Mouse (Mus musculus) small intestine, adult 2 months (tissue): ENCODE measurements around the gene Soat2. TPM values are rescaled to one million over a fixed set of nuclear protein-coding genes. Genes with fewer than 3 reads are reported as not detected.

ENCODE experiments used
- H3K27ac ChIP-seq: fragments of 200-500 bp; 2 replicates; pipeline ENCODE4 v1.5.1; 2012; ENCODE audit warnings: low read depth, low read length, control low read depth, inconsistent platforms; ENCODE audit not compliant: insufficient read depth
- H3K27me3 ChIP-seq: fragments of 200-500 bp; 2 replicates; pipeline ENCODE4 v1.6.1; 2012; ENCODE audit warnings: mild to moderate bottlenecking, moderate library complexity, low read length, inconsistent platforms; ENCODE audit not compliant: control insufficient read depth, insufficient read depth
- H3K36me3 ChIP-seq: fragments of 200-500 bp; 2 replicates; pipeline ENCODE4 v1.6.1; 2012; ENCODE audit warnings: mild to moderate bottlenecking, low read length, control low read depth, inconsistent platforms; ENCODE audit not compliant: control insufficient read depth, insufficient read depth
- H3K4me1 ChIP-seq: fragments of 200-500 bp; 2 replicates; pipeline ENCODE4 v1.6.1; 2012; ENCODE audit warnings: low read length, inconsistent platforms, mixed read lengths; ENCODE audit not compliant: control insufficient read depth, insufficient read depth, insufficient read length
- H3K4me3 ChIP-seq: fragments of 200-500 bp; 2 replicates; pipeline ENCODE4 v1.5.1; 2012; ENCODE audit warnings: low read depth, mild to moderate bottlenecking, control low read depth, inconsistent platforms, low read length, moderate library complexity
- CTCF ChIP-seq: fragments of 200-500 bp; IDR thresholded peaks from 2 replicates; pipeline ENCODE4 v1.5.1; 2012; ENCODE audit warnings: low read depth, mild to moderate bottlenecking, control low read depth, inconsistent platforms, low read length, moderate library complexity, mixed read lengths; ENCODE audit not compliant: insufficient replicate concordance, insufficient read length; ENCODE audit errors: extremely low read depth
- POLR2A ChIP-seq: fragments of 200-500 bp; IDR thresholded peaks from 2 replicates; pipeline ENCODE4 v1.6.1; 2012; ENCODE audit warnings: low read depth, mild to moderate bottlenecking, control low read depth, inconsistent platforms, low read length, moderate library complexity
- WGBS: fragments of 180-500 bp; shearing (Covaris S2); methylation state at CpG from one replicate; pipeline ENCODE4 v1.1.7; 2018; 5-methylcytosine and 5-hydroxymethylcytosine counted together
- polyA plus RNA-seq: library from polyadenylated mRNA; depleted of rRNA; stranded (reverse); fragments of >200 nt; gene quantifications from 2 replicates; pipeline ENCODE4 v1.2.3, GENCODE M21; 2012

Gene Soat2
- polyA plus RNA-seq, 1 experiment = 454 TPM

DNA sequence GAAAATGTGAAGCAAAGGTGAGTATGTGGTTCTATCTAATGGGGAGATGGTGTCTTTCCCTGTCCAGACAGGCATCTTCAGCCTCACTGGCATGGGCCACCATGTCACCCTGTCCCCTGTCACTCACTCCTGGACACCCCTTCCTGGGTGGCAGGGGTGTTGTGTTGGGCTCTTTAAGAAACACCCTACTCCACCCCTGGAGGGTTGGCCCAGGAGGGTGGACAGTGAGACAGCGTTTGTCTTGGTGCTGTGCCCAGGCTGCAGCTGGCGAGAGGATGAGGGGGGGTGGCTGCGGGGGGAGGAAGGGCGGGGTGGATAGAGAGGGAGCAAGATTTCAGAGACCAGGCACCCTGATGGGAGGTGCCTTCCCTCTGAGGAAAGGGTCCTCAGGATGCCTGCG, 45.0 kb upstream of the Soat2 start:
- H3K27ac ChIP-seq = 0 out of 2 replicates have a peak overlapping the region, but pooled peaks have one; percentile 19
- TF ChIP-seq POLR2A (no peak), CTCF (no peak)

DNA sequence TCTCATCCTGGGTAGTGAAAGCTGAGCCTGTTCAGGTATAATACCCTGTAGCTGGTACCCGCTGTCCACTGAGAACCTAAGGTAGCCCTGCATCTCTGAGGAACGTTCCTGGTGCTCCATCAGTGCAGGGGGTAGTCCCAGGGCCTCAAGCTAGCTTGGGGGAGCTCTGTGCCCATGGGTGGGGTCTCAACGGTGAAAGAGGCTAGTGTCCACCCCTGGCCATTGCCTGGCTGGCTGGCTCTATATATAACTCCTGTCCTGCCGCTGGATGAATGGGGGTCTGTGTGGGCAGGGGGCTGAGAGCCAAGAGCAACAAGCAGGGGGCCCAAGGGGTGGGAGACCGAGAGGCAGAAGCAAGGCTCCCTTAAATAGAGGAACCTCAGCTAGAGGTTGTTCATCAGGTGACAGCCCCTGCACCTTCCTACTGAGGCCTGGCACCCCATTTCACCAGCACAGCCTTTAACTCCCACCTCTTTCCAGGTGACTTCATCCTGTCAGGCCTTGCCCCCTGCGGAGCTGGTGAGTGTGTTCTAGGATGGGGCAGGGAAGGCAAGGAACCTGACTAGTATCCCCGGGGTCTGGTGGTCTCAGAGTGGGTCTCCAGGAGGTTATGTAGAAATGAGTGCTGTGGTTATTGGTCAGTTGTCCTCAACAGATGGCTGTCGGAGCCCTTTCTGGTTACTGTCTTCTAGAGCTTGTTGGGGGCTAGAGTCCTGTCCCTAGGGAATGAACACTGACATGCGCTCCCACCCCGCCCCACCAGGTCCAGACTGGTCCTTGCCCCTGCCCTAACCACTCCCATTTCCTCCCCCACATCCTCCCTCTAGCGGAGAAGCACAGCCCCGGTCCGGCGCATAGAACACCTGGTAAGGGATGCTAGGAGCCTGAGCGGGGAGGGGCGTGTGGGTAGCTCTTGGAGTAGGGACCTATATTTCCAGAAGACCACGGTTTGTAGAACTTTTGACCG, 44.3 kb upstream of the Soat2 start:
- TF ChIP-seq CTCF = no peak
- H3K27ac ChIP-seq = no peak overlapping the region
- H3K27me3 ChIP-seq = no peaks in the 10 kb centered on the region
- peaks cover 42% of the 10 kb centered on the region for H3K4me1 ChIP-seq
- peak overlapping the region; percentile 65 for H3K4me3 ChIP-seq
- 25% methylated on average over 18 of the region's 18 CpGs for WGBS
- H3K36me3 ChIP-seq = no peaks in the 10 kb centered on the region

More for the DNA sequence above, 45.0 kb upstream of the Soat2 start:
- WGBS = 6% methylated on average over 5 of the region's 5 CpGs
- Histone ChIP-seq H3K4me3 (no peak overlapping the region), H3K4me1 (peaks cover 42% of the 10 kb centered on the region), H3K27me3 (no peaks in the 10 kb centered on the region), H3K36me3 (no peaks in the 10 kb centered on the region)

DNA sequence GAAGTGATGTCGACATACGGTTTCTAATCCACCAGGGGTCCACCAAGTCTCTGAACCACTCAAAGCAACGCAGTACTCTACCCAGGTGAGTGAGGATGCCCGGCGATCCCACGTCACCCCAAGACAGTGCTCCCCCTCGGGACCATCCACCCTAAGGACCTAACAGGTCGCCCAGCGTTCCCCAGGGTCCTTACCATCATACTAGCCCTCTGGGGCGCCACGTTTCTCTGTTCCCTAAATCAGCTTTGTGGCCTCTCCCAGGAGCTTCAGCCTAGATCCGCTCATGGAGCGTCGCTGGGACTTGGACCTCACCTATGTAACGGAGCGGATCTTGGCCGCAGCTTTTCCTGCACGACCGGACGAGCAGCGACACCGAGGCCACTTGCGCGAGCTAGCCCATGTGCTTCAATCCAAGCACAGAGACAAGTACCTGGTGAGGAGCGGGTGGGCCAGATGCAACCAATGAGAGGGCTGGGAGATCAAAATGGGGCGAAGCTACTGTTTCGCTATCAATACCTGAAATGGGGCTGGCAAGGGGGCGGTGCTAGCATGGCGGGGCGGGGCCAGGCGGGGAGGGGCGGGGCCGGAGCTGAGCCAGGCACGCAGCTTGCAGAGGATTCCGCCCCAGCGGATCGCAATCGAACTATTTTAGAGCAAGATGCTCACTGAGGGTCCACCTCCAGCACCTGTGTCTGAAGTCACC, 43.4 kb upstream of the Soat2 start:
- H3K36me3 ChIP-seq = no peaks in the 10 kb centered on the region; the same call in 1 of the 2 replicates
- H3K4me3 ChIP-seq = peak overlapping the region; percentile 65
- 14% methylated on average over 38 of the region's 38 CpGs for WGBS
- H3K27ac ChIP-seq = no peak overlapping the region
- H3K27me3 ChIP-seq = no peaks in the 10 kb centered on the region
- no peak for TF ChIP-seq POLR2A
- TF ChIP-seq CTCF = no peak
- H3K4me1 ChIP-seq = peaks cover 33% of the 10 kb centered on the region

DNA sequence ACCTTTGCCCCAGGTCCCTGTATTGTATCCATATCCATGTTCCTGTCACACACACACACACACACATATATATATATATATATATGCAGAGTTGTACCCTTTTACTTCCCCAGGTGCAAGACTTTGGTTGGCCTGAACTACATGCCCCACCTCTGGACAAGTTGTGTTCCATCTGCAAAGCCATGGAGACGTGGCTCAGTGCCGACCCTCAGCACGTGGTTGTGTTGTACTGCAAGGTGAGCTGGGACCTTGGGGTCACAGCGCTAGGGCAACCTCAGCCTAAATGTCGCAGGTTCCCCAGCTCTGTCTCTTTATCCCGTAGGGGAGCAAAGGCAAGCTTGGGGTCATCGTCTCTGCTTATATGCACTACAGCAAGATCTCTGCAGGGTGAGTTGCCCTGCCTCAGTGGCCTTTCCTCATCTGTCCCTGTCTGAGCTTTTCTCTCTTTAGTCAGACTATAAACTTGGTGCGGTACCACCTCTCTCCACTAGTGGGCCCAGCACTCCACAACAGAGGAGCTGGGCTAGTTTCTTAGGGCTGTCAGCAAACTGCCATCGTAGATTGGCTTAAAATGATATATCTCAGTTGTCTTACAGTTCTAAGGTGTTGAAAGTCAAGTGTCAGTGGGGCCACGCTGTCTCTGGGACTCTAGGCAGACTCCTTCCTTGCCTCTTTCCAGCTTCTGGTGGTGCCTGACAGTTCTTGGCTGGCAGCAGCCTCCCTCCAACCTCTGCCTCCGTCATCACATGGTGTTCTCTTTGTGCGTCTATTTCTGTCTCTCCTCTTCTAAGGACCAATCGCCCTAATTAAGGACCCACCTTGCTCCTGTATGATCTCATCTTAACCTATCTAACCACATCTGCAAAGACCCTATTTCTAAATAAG, 42.4 kb upstream of the Soat2 start:
- Histone ChIP-seq H3K4me3 (no peak overlapping the region), H3K36me3 (peaks cover 6% of the 10 kb centered on the region; the same call in 1 of the 2 replicates), H3K27ac (no peak overlapping the region), H3K4me1 (peaks cover 25% of the 10 kb centered on the region), H3K27me3 (no peaks in the 10 kb centered on the region)
- 37% methylated on average over 13 of the region's 13 CpGs for WGBS
- TF ChIP-seq POLR2A = no peak
- peak; percentile 78; the same call in 1 of the 2 replicates for TF ChIP-seq CTCF

DNA sequence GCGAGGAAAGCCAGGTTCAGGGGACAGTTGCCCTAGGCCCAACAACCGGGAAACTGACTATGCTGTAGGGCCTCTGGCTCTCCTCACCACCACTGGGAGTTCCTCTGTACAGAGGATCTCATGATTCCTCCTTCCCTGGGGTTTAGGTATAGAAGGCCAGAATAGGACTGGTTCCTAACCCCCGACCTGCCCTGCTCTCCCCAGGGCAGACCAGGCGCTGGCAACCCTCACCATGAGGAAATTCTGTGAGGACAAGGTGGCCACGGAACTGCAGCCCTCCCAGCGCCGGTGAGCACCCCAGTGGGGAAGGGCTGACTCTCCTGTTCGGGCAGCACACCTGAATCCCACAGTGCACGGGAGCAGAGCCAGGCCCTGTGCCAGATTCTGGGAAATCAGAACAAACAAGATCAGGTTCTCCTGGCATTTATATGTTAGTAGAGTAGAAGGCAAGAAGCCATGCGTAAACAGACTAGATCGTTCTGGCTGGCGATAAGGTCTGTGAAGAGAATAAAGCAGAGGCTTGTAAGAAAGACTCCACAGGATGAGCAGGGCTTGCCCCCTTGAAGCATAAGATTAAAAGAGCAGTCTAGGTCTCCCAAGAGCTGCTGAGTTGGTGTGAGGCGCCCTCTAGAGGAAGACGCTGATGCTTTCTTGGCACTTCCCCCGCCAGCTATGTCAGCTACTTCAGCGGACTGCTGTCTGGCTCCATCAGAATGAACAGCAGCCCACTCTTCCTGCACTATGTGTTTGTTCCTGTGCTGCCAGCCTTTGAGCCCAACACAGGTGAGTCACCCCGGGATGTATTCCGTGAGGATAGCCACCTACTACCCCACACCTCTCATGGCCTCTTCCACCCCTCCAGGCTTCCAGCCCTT, 41.4 kb upstream of the Soat2 start:
- no peak for TF ChIP-seq POLR2A
- TF ChIP-seq CTCF = peak; percentile 75; the same call in 1 of the 2 replicates
- WGBS = 41% methylated on average over 18 of the region's 18 CpGs
- no peak overlapping the region for H3K27ac ChIP-seq
- no peak overlapping the region for H3K4me3 ChIP-seq
- H3K4me1 ChIP-seq = peaks cover 23% of the 10 kb centered on the region
- no peaks in the 10 kb centered on the region for H3K27me3 ChIP-seq
- H3K36me3 ChIP-seq = peaks cover 7% of the 10 kb centered on the region; the same call in 1 of the 2 replicates

DNA sequence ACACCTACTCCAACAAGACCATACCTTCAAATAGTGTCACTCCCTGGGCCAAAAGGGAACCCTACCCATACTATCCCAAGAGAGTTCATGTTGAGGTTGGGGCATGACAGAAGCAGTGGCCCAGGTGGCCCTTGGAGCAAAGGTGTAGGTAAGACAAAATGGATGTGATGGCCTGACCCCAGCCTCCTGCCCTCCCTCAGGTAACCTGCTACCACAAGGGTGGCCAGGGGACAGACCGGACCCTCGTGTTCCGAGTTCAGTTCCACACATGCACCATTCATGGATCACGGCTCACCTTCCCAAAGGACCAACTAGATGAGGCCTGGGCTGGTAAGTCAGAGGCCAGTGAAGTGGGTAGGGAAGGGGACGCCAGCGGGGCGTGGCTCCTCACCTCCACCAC, 40.1 kb upstream of the Soat2 start:
- Histone ChIP-seq H3K4me1 (peaks cover 18% of the 10 kb centered on the region), H3K27ac (no peak overlapping the region), H3K4me3 (no peak overlapping the region), H3K36me3 (peaks cover 9% of the 10 kb centered on the region; the same call in 1 of the 2 replicates), H3K27me3 (no peaks in the 10 kb centered on the region)
- TF ChIP-seq POLR2A = no peak
- no peak for TF ChIP-seq CTCF
- 95% methylated on average over 7 of the region's 7 CpGs for WGBS
